Mouse (Mus musculus) spleen, adult 18-20 months (tissue): ENCODE measurements around the gene Tex52.

ENCODE experiments used
- DNase-seq, 2 experiments: peaks; one replicate each; pipeline ENCODE4 v3.0.0; 2022; ENCODE audit warnings: mixed read lengths in 2 of 2

The Tex52 gene

DNA sequence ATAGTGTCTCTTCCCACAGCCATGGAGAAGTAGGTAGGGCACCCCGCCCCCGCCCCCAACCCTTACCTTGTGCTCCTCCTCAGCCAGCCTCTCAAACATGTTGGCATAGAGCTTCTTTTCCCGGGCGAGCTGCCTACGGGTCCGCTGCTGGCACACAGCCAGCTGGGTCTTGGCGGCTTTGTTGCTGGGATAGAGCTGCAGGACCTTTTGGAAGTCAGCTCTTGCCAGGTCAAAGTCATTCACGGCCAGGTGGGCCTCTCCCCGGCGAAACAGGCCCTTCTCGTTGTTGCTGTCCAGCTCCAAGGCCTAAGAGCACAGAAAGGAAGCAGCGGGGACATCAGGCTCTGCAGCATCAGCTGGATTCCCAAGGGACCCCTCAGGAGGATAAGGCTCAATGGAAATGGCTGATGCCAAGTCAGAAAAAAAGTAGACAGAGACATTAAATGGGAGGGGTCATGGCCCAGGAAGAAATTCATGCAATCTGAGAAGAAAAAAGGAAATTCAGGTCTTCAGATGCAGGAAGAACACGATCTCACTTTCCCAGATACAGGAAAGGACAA, 57.2 kb downstream of the Tex52 start:
- DNase-seq: no peak

DNA sequence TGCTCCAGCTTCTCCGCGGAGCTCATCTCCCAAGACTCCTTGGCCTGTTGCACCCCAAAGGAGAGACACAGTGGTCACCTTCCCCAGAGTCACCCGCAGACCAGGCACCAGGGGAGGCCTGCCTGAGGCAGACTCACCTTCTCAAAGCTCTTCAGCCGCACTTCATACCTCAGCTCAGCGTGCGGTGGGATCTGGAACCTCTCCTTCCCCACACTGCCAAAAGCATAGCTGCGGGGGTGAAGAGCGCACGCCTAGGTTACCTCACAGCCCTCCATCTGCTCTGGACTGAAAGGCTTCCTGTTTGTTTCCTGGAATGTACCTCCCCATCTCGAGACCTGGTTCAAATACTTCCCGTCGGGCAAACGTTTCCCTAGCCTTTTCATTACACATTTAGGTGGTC, 58.3 kb downstream of the Tex52 start:
- no peak for DNase-seq
